Mouse (Mus musculus): ENCODE measurements around the gene Vmn1r28.
"Not testable (repeated sequence)": the region's sequence is repeated elsewhere in the genome, so short reads cannot be mapped to it uniquely, and the experiment has no call there.

Vmn1r28 gene

DNA sequence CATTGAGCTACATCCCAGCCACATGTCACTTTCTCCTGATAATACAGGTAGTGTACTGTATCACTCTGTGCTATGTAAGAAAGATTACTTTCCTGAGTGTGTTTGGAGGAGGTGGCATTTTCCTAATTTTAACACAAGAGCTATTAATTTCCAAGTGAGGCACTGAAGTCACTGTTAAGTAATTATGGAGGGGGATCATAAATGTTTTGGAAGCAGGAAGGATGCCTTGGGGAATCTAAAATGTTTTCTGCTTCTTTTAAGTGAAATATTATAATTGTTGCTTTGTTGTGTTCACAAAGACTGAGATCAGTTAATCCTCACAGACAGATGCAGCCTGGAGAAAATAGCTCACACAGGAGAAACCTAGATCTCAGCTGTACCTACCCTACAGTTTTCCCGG, at the start of gene Vmn1r28:
Gene Vmn1r28 (plus strand): TSS at position 301 of the 400 bp plus-strand sequence.
- no peak for DNase-seq (ENCODE audit: low read depth, low spot score)

DNA sequence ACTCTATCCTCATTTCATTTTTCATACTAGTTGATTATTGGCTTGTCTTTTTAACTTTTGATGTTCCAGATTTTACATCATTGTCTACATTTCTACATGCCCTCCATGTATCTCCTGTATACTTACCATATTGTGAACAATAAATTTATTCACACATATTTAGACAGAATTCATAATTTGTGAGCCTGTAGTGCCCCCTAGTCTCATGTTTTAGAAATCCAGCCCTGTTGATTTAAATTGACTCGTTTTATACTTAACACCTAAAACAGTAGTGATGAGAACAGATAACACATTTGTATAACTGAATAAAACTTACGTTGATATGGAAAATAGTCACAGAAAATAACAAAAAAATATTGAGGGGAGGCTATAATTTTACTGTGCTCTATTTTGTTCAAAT, 45.7 kb upstream of the Vmn1r28 start:
- DNase-seq (ENCODE audit: low read depth, low spot score): no peak

DNA sequence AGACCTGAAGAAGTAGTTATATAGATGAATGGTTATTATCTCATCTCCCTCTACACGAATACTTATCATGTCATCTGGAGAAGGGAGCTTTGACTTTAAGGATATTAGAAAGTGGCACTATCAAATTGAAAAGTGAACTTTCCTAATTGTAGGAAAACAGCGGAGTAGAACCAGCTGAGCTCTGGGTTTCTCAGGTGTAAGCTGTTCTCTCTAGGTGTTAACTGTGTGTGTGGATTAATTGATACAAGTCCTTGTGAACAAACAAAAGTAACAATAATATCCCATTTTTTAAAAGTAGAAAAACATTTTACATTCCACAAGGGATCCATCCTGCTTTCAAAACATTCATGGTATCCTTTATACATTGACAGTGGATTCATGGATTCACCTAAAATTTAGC, 43.1 kb upstream of the Vmn1r28 start, which contains the start of gene Vmn1r27:
Gene Vmn1r27 (minus strand): TSS at position 101 of the 400 bp plus-strand sequence.
- no peak for DNase-seq (ENCODE audit: low read depth, low spot score)

- not testable (repeated sequence) for DNase-seq (ENCODE audit: low read depth, low spot score)
Observed at GRCm38 (mm10) chr6:58279661-58280060, 17.8 kb downstream of the Vmn1r28 start.

DNA sequence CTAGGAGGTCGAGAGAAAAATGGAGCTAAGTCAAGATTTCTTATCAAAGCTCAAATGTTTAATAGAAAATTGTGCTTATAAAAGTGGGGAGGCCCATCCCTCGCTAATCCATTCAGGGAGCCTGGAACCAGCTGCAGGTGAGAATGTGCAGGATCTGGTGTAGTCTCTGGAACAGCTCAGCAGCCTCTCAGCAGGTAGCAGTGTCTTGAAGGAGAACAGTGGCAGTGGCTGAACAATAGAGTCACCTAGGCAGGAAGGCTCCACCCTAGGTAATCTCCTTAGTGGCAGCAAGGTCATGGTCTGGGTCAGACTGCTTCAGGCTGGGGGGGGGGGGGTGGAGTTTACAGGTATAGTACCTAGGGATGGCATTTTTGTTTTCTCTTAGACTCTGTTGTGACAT, 30.4 kb downstream of the Vmn1r28 start:
- DNase-seq (ENCODE audit: low read depth, low spot score): no peak

GRCm38 (mm10) chr6:58298511-58298910, 36.7 kb downstream of the Vmn1r28 start:
- not testable (repeated sequence) for DNase-seq (ENCODE audit: low read depth, low spot score)

DNA sequence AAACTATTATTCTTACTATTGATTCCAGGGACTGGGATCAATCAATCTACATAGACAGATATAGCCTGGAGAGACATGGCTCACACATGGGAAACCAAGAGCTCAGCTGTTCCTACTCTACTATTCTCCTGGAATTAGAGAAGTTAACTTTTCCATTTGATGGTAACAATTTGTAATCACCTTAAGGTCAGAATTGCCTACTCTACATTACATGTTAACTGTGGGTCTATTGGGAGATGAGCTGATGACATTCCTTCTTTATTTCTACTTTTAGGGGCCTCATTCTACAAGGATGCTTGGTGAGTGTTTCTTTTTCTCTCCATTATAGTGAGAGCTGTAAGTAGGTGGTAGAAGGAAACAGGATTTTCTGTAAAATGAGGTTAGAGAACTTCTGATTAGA, 39.4 kb downstream of the Vmn1r28 start, which contains the start of gene Vmn1r29:
Gene Vmn1r29 (plus strand): TSS at position 301 of the 400 bp plus-strand sequence.
- no peak for DNase-seq (ENCODE audit: low read depth, low spot score)
